Comparison of ENCODE assay signal across 23 mouse cellular contexts in genomic region chr5:127596862-127597261, GRCm38 (mm10). TPM values are rescaled to one million over a fixed set of nuclear protein-coding genes. Genes with fewer than 3 reads are reported as not detected.
"Had no signal": no experiment of that assay in that cellular context is flagged by ENCODE, and none has a peak within 500 bp of the region (broad histone marks: within the 10 kb centered on the region; RNA-seq: fewer than 3 reads in every experiment).

No protein-coding gene starts in this region.

- H3K9ac ChIP-seq: intestine, embryonic 15.5 days; kidney, embryonic 15.5 days; limb, embryonic 12.5 days; limb, embryonic 15.5 days; liver, embryonic 13.5 days; midbrain, embryonic 13.5 days; neural tube, embryonic 13.5 days had no signal

- ATAC-seq: intestine, embryonic 15.5 days; midbrain, embryonic 13.5 days; midbrain, embryonic 16.5 days had no signal

- H3K4me2 ChIP-seq: intestine, embryonic 15.5 days; kidney, embryonic 15.5 days; limb, embryonic 12.5 days; limb, embryonic 15.5 days; liver, embryonic 13.5 days; midbrain, embryonic 13.5 days; neural tube, embryonic 13.5 days had no signal

- H3K27me3 ChIP-seq: intestine, embryonic 15.5 days; kidney, embryonic 15.5 days; limb, embryonic 12.5 days; limb, embryonic 15.5 days; liver, embryonic 13.5 days; midbrain, embryonic 13.5 days; neural tube, embryonic 13.5 days had no signal

- H3K4me3 ChIP-seq: intestine, embryonic 15.5 days; kidney, embryonic 15.5 days; limb, embryonic 12.5 days; limb, embryonic 15.5 days; liver, embryonic 13.5 days; midbrain, embryonic 10.5 days; midbrain, embryonic 13.5 days; myocyte; neural tube, embryonic 13.5 days had no signal

- H3K27ac ChIP-seq: intestine, embryonic 15.5 days; kidney, embryonic 15.5 days; limb, embryonic 12.5 days; limb, embryonic 15.5 days; liver, embryonic 13.5 days; midbrain, embryonic 10.5 days; midbrain, embryonic 13.5 days; neural tube, embryonic 13.5 days; stomach, postnatal 0 days had no signal

- H3K9me3 ChIP-seq: intestine, embryonic 15.5 days; kidney, embryonic 15.5 days; limb, embryonic 12.5 days; limb, embryonic 15.5 days; liver, embryonic 13.5 days; midbrain, embryonic 10.5 days; midbrain, embryonic 13.5 days; neural tube, embryonic 13.5 days had no signal

- H3K4me1 ChIP-seq: intestine, embryonic 15.5 days; kidney, embryonic 15.5 days; limb, embryonic 12.5 days; limb, embryonic 15.5 days; liver, embryonic 13.5 days; midbrain, embryonic 10.5 days; midbrain, embryonic 13.5 days; neural tube, embryonic 13.5 days had no signal

- DNase-seq: kidney, adult 11 months; kidney, adult 8-10 months; kidney, postnatal 10 days; kidney, postnatal 36 days; layer of hippocampus, adult 9-11 months; liver, embryonic 13.5 days; lung, adult 2 months; lung, postnatal 14 days; lung, postnatal 4 days; retina, postnatal 1 day; right cerebral cortex, postnatal 4 days; thymus, adult 18-20 months; thymus, postnatal 36 days had no signal

RNA-seq across cellular contexts. Expression of gene Glt1d1, which starts 35.2 kb away (rescaled TPM):
- polyA plus RNA-seq: myocyte had no signal
